Mouse (Mus musculus) right cerebral cortex, postnatal 14 days (tissue): ENCODE results near the gene Mif4gd.
A peak's percentile ranks its signal among the peaks of the same experiment; 100 is the strongest.
"Not testable (repeated sequence)": the region's sequence is repeated elsewhere in the genome, so short reads cannot be mapped to it uniquely, and the experiment has no call there.

ENCODE experiments used
- DNase-seq: peaks from one replicate; pipeline ENCODE4 v3.0.0; 2022

The Mif4gd gene

DNA sequence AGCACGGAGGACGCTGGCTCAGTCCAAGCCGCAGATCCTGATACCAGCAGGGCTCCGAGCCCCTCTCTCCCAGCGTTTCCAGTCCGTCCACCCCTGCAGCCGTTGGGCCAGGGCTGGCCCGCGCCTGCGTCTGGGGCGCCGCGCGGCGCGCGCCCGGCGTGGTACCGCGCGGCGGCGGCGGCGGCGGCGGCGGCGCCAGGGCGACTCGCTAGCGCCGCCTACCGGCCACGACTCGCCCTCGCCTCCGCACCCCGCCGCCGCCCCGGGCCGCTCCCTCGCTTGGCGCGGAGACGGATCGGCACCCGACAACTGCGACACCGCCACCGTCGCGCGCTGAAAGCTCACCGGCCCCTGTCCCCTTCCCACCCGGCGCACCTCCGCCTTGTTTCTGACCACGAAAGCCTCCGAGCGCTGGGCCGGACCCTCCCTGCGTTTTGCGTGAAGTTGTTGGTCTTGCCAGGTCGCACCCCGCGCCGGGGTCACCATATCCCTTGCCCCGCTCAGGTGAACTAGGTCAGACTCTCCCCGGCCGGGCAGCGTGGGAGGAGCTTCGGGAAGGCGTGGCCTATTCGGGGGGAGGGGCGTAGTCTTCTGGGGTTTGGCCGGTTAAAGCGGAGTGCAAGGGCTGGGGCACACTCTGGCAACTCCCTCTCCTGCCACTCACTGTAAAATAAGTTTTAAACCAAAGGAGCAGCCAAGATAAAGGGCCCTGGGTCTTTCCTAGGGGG, at the start of gene Mif4gd:
Gene Mif4gd (minus strand): TSS at position 560 of the 728 bp plus-strand sequence.
- DNase-seq = peak; percentile 73

DNA sequence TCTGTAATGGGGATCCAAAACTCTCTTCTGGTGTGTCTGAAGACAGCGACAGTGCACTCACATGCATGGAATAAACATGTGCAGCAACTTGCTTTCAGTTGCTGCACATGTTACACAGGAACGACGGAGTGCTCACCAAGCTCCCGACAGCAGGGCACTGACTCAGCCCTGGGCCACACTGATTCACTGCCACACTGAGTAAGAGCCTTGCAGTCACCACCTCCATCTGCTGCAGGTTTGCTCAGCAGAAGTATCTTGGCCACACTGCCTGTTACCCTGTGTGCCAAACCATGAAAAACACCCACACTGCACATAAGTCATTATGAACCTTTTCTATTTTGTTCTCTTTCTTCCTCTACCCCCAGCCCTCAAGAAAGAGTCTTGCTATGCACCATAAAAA, 47.6 kb upstream of the Mif4gd start:
- no peak for DNase-seq

DNA sequence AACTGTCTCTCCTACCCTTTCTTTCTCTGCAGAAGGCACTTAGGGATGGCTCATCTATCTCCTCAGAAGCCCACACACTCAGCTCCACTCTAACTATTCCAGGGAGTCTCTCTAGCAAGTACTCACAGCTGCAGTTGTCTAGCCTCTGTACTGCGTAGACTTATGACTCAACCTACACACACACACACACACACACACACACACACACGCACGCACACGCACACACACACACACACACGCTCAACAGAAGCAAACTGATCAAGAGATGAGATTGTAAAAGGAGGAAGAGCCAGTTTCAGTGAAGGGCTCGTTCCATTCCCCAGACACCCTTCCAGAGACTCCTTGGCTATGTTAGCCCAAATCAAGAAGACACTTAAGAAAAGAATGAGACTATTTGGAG, 45.8 kb upstream of the Mif4gd start:
- no peak for DNase-seq

DNA sequence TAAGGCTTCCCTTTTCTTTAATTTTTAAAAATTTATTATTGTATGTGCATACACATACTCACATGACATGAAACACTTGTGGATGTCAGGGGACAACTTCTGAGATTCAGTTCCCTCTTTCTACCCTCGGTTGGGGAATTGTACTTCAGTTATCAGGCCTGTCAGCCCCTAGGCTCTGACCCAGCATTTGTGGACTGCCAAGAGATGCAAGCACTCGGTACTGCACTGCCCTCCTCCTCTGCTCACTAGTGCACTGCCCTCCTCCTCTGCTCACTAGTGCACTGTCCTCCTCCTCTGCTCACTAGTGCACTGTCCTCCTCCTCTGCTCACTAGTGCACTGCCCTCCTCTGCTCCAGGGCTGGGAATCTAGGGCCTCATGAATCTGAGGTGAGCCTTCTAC, 41.4 kb upstream of the Mif4gd start:
- no peak for DNase-seq

DNA sequence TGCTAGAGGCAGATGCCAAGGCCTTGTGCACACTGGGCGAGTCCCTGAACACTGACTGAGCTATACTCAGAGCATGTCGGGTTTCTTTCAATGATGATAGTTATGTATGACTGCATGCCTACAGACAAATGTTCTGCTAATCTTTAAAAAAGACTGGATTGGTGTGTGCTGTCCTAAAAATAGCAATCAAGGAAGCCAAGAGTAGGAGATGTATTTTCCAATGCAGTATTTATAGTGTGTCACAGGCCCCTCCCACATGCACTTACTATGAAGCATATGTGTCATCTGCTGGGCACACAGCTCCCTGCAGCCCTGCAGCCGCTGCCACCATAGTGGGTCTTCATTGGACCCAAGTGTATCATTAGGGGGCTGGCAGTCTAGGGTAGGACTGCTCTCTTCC, 40.4 kb upstream of the Mif4gd start:
- no peak for DNase-seq

DNA sequence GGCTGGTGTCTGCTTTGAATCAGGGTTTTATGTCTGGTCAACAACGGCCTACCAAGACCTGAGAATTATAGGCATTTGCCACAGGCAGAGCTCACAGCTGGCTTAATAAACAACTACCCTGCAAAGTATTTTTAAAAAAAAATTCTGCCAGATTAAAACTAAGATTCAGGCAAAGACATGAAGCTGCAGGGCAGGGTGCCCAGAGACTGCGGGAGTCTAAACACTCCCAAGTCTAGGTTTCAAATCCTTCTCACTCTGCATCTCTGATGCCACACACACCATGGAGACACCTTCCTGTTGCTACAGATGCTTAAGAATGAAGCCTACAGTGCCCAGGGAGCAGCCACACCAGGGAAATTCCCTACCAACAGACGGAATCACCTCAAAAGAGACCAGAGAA, 38.9 kb upstream of the Mif4gd start:
- DNase-seq = no peak

DNA sequence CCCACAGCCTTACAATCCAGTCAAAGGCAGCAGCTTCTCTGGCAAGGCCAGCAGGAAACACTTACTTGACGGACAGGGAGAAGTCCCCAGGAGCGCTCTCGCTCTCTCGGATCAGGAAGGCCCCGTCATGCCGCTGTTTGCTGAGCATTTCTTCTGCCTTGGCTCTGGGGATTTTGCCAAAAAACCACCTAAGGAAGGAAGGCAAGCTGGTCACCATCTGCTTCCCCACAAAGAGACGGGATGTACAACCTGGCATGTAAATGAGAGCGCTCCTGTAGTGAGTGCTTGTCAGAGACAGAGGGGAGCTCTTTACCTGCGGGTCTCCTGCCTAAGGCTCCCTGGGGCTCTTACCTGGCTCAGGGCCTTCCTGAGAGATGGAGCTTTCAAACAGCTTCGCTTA, 36.9 kb upstream of the Mif4gd start:
- peak; percentile 33 for DNase-seq

DNA sequence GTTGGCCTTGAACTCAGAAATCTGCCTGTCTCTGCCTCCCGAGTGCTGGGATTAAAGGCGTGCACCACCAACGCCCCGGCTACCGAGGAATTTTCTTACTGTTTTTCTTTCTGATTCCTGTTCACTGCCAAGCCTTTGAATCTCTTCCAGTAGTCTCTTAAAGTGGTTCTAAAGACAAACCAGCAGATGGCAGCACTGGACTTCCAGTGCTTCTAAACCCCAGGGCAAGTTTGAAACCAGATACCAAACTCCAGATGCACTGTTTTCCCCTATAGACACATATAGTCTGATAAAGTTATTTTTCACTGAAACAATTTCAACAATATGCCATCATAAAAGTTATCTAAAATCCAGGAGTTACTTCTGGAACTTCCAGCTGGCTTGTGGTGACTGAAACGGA, 34.7 kb upstream of the Mif4gd start:
- DNase-seq = peak; percentile 42

DNA sequence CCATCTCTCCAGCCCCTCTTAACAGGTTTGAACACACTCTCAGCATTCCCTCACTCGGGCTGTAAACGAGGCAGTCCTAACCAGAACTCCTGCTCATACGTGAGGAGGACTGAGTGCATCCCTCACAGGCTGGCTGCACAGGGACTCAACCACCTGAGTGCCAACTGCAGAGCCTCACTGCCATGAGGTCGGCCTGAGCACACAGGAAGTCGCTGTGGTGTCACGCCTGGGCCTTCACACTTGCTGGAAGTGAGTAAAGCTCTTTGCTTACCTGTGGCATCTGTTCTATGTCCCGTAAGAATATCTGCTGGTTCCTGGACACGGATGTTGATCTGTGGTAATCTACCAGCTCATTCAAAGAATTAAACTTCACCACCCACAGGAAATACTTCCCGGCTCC, 33.7 kb upstream of the Mif4gd start:
- no peak for DNase-seq

DNA sequence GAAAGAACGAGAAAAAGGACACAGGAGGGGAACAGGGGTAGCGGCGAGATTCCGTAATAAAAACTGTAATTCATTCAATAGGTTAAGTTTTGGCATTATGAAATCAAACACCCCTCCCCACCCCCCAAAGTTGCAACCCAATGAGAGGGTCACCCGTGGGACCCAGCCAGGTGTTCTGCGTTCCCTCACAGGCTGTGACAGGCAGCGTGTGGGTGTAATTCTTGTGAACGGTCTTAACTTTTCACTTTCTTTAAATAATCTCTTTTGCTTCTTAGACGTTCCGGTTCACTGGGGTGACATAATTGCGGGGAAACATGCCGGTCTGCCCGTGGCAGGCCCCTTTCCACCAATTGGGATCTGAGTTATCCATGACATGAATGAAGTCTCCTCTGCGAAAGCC, 32.7 kb upstream of the Mif4gd start:
- not testable (repeated sequence) for DNase-seq

DNA sequence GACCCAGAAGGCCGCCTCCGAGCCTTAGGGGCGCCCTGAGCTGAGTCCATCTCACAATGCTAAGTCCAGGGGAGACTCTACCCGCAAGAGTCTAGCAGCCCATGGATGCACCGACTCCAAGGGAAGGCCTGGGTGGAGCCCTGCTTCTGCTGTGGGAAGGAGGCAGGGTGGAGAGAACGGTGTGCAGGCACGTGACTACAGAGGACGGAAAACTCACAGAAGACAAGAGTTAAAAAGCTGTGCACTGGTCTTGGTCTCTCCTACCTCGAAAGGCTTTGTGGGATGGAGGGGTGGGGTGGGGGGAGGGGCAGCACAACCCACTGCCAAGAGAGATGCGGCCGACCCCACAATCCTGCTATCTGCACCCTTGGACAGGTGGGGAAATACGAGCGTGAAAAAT, 31.5 kb upstream of the Mif4gd start:
- no peak for DNase-seq

DNA sequence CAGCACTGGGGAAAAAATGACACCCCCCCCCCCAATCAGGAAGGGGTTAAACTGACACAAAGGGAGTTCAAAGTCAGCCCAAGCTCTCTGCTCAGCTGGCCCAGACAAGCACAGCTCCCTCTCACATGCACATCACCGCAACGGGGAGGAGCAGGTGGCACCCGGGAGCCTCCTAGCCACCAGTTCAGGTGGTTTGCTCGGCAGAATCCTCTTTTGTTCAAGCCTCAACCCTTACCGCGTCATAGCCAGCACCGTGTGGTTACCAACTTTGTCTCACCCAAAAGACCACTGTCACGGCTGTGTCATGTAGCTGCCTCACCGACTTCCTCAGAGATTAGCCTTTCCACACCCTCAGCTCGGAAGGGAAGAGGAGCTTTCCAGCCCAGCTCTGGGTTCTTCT, 30.5 kb upstream of the Mif4gd start:
- DNase-seq = no peak

DNA sequence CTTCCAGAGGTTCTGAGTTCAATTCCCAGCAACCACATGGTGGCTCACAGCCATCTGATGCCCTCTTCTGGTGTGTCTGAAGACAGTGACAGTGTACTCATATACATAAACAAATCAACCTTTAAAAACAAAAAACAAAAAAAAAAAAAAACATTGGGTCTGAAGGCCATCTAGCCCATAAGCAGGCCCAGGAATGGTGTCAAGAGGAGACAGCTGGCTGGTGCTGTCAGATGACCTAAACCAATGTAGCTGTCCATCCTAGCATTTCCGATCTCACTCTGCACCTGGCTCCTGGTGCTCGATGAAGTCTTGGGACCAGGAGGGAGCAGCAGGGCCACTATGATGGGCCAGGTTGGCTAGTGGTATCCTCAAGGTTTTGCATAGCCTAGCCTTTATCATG, 29.9 kb upstream of the Mif4gd start:
- DNase-seq = no peak

DNA sequence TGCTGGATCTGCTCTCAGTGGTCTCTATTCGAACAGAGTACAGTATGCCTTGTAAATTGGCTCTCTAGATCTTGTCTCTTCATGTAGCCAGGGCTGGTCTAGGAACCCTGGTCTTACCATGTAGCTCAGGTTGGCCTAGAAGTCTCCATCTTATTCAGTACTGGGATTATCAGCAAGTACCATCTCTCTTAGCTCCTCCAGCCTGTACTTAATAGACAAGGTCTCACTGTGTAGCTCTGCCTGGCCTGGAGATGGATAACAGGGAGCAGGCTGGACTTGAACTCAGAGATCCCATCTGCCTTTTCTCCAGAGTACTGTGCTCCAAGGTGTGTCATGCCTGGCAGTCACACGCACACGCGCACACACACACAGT, 28.9 kb upstream of the Mif4gd start:
- DNase-seq = no peak

DNA sequence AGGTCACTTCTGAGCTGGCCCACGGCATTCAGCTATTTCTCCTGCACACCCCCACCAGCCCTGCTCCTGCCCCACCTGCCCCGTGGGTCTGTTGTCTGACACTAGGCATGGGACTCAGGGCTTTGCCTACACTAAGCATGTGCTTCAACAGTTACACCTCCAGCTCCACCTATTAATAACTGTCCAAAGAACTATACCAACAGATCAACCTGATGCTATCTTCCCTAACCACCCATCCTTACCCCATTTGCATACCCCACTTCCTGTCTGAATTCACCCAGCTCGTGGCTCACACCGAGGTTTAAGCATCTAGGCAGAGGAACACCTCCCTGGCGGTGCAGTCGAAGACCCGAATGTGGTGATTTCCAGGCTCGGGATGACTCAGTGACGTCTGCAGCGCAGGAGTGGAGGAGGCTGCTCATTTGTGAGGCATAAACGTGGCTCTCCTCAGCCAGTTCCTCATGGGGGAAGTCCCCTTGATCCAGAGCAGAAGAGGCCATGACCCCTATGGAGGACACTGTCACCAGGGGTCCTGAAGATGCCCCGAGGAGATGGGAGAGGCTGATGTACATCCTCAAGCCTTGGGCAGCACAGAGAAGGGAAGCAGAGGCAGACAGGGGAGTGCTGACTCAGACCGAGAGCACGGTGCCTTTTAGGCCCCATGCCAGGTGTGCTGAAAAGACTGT, 28.4 kb upstream of the Mif4gd start:
- DNase-seq = no peak

DNA sequence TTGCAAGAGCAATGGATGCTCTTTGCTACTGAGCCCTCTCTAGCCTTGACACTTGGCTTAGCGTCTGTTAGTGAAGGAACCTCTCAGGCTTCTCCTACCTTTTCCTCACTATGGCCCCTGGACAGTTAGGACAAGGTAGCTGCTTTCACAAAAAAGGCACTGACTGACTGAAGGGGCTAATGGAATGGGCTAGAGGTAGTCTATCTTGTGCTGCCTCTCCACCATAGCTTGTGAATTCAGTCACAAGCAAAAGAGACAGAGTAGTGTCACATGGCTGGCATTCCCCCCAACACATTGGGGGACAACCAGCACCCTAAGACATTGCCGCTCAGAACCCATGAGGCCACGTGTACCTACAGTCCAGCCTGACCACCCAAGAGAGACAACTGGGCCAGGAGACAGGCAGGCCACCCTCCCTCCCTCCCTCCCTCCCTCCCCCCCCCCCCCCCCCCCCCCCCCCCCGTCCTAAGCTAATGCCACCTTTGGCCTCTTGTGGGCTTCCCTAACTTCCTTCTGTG, 27.6 kb upstream of the Mif4gd start:
- DNase-seq = no peak

DNA sequence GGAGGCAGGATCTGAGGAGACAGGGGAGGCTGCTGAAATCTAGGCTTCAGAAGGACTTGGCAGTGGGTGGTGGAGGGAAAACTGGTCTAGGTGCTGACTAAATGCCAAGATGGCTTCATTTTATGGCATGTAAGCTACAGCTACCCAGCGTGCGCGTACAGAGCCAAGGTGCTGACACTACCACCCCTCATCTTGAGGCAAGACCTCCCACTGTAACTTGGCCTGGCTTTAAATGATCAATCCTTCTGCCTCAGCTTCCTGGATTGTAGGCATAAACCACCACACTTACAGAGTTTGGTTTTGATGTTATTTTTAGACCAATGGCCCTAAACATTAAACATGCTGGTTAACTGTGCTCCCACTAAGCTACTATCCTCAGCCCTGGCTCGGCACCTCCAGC, 26.8 kb upstream of the Mif4gd start:
- DNase-seq = no peak

DNA sequence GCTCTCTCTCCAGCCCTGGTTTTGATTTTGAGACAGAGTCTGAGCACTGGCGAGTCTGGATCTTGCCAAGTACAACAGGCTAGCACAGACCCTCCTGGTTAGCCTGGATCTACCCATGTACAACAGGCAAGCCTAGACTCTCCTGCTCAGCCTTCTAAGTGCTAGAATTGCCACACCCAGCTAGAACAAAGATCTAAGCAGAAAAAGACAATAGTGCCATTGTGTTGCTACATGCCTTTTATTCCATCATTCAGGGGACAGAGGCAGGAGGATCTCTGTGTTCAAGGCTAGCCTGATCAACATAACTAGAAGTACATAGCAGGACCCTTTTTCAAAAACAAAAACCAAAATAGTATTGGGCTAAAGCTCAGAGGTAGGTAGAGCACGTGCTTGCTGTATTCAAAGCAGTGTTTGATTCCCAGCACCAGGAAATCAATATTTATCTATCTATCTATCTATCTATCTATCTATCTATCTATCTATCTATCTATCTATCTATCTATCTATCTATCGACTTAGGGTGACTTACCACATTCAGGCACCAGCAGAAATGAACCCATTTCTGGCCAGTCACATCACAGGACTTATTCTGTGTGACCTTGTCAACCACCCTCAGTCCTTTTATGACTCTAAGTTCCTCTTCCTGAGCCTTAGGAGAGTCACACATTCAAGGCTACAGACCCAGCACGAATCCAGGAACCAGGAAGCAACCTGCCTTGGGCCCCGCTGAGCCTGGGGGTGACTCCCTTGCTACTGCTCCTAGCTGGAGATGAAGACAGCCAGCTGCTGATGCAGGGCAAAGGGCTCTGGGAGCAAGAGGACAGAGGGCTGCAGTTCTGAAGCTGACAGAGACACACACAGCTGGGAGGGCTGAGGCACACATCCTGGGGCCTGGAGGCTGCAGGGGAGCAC, 26.0 kb upstream of the Mif4gd start:
- DNase-seq = no peak

DNA sequence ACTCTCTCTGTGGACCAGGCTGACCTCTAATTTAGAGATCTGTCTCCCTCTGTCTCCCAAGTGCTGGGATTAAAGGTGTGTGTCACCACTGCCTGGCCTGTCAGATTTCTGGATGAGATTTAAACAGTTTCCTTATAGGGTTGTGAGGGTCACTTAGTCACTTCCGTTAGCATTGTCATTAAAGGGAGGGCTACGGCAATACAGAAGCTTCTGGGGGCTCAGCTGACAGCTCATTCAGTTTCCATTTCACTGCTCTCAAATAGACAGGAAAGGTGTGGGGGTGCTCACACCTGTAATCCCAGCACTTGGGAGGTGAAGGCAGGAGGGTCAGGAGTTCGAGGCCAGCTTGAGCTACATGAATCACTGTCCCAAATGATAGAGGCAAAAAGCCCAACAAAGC, 24.2 kb upstream of the Mif4gd start:
- DNase-seq = no peak

DNA sequence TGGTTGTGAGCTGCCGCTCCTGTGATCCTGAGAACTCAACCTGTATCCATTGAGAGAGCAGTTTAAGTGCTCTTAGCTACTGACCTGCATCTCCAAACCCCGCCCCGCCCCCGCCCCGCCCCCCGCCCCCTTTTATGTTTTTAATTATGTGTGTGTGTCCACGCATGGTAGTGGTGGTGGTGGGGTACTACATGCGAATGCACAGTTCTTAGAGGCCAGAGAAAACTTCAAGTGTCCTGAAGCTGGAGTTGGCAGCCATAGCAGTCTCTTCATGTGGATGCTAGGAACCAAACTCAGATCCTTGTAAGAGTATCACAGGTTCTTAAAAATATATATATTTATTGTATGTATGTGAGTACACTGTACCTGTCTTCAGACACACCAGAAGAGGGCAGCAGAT, 22.7 kb upstream of the Mif4gd start:
- DNase-seq = no peak

DNA sequence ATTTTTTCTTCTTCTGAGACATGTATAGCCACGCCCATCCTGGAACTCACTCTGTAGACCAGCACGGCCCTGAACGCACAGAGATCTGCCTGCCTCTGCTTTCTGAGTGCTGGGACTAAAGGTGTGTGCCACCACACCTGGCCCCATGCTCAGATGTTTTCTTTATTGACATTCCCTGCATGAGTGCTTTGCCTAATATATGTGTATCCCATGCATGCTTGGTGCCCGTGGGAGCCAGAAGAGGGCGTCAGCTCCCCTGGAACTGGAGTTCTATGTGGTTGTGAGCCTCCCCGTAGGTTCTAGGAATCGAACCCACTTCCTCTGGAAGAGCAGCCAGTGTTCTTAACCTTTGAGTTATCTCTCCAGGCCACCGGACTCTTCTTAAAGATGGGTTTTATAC, 22.3 kb upstream of the Mif4gd start:
- DNase-seq = no peak

DNA sequence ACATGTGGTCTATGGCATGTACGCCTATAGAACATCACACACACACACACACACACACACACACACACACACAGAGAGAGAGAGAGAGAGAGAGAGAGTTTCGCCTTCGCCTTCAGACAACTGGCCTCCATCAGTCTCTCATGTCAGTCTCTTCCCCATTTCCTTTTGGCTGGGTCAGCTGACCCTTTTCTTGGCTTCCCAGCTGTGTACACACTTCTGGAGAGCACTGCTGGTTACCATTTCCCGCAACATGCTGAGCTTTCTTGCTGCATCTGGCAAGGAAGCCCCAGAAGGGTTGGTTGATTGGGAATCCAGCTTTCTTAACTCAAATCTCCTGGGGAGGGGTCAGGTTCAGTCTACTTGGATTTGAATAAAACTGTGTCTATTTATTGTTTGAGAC, 21.3 kb upstream of the Mif4gd start:
- DNase-seq = no peak

DNA sequence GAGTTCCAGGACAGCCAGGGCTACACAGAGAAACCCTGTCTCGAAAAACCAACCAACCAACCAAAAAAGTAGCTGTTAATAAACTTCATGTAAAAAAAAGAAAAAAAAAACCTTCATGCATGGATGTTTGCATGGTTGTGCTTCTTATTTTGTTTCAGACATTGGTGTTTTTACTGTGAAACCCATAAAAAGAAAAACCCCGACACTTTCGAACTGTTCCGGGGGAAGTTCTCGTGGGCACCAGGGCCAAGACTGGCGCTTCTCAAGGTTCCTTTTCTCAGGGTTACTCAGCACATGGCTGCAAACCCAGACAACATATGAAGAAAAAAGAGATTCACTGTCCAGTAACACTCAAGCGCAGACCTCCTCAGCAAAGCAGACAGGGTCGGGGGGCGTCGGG, 20.1 kb upstream of the Mif4gd start:
- no peak for DNase-seq

DNA sequence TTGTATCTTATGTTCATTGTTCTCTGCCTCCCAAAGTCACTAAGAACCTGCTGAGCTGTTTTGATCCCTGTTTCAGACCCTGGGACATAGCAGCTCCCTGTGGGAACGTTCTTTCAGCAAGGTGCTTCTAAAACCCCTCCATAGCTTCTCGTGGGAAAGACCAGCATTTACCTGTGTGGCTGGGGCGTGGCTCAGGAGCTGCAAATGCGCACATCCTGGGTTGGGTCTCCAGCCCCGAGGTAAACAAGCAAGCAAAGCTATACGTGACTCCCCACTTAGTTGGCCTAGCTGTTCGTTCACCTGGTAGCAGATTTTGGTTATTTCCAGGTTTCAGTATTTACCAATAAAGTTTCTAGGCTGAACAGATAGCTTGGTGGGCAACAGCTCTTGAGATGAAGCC, 19.5 kb upstream of the Mif4gd start:
- no peak for DNase-seq
